Mouse (Mus musculus): ENCODE data around the gene Rnf187. TPM values are rescaled to one million over a fixed set of nuclear protein-coding genes. Genes with fewer than 3 reads are reported as not detected.

The Rnf187 gene
- polyA plus RNA-seq, 1 experiment from 2014 or later: 431 TPM

DNA sequence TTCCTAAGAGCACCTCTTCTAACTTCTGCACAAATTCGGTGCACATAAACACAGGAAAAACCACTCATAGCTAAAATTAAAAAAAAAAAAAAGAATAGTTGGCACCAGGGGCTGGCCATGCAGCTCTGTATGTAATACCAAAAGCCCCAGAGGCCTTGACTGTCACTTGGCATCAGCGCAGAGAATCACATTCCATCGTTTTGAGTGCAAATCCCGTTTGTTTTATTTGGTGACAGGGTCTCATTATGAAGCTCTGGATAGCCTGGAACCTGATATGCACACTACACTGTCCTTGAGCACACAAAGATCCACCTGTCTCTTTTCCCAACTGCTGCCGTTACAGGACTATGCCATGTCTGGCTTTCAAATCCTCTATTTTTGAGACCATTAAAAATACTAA, 12.5 kb upstream of the Rnf187 start:
- 71% methylated on average over 5 of the region's 5 CpGs for WGBS
- no peak for ATAC-seq (ENCODE audit: low FRiP score)
- peak overlapping the region; percentile 53; the same call in 1 of the 2 replicates for H3K27ac ChIP-seq
- H3K27me3 ChIP-seq: no peaks in the 10 kb centered on the region
- no peaks in the 10 kb centered on the region for H3K36me3 ChIP-seq (replicated peaks)
- H3K4me1 ChIP-seq: peaks cover 38% of the 10 kb centered on the region
- H3K4me2 ChIP-seq: no peak overlapping the region
- H3K9me3 ChIP-seq: no peaks in the 10 kb centered on the region
- H3K4me3 ChIP-seq (replicated peaks): no peak overlapping the region
- H3K9ac ChIP-seq: no peak overlapping the region

DNA sequence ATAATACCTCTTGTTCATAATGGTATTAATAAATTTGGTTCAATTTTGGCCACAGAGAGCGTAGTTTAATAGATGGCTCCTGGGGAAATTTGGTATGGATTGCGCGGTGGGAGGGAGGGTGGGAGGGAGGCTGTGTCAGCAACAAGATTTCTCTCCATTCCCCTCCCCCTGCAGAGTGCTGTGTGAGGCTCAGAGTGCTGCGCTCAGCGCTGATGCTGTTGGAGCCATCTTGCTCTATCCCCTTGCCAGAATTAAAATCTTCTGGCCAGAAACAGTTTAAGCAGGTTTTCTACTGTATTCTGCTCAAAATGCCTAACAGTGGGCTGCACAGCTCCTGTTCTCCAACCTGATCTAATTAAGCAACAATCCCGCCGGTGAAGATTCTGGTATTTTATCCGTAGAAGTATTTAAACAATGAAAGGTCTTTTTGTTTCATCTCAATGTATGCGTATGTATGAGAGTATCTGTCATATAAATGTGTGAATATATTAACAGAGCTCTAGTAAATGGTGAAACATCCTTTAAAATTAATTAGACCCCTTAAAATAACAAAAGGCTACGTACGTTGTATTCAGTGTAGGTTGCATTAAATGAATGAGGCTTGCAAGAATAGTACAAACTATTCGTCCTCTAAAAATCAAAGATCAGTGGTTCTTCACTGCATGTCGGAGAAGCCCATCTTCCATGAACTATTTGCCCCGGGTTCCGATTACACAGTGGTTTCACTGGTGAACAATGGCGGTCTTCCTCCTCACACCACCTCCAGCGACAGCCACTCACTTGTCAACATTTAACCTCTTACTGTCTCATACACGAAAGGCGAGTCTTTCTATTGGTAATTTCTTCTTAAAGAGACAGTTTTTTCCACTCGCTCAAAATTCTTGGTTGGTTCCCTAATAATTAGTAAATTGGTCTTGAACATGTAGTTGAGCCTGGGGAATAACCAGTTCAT, 11.0 kb upstream of the Rnf187 start:
- Histone ChIP-seq H3K9ac (peak overlapping the region; percentile 91), H3K4me3 (replicated peaks) (peak overlapping the region; percentile 64), H3K27ac (peak overlapping the region; percentile 99), H3K4me1 (peaks cover 35% of the 10 kb centered on the region), H3K36me3 (replicated peaks) (no peaks in the 10 kb centered on the region), H3K27me3 (no peaks in the 10 kb centered on the region), H3K9me3 (no peaks in the 10 kb centered on the region), H3K4me2 (peak overlapping the region; percentile 60)
- 2% methylated on average over 20 of the region's 20 CpGs for WGBS
- peak; percentile 47 for ATAC-seq (ENCODE audit: low FRiP score)

DNA sequence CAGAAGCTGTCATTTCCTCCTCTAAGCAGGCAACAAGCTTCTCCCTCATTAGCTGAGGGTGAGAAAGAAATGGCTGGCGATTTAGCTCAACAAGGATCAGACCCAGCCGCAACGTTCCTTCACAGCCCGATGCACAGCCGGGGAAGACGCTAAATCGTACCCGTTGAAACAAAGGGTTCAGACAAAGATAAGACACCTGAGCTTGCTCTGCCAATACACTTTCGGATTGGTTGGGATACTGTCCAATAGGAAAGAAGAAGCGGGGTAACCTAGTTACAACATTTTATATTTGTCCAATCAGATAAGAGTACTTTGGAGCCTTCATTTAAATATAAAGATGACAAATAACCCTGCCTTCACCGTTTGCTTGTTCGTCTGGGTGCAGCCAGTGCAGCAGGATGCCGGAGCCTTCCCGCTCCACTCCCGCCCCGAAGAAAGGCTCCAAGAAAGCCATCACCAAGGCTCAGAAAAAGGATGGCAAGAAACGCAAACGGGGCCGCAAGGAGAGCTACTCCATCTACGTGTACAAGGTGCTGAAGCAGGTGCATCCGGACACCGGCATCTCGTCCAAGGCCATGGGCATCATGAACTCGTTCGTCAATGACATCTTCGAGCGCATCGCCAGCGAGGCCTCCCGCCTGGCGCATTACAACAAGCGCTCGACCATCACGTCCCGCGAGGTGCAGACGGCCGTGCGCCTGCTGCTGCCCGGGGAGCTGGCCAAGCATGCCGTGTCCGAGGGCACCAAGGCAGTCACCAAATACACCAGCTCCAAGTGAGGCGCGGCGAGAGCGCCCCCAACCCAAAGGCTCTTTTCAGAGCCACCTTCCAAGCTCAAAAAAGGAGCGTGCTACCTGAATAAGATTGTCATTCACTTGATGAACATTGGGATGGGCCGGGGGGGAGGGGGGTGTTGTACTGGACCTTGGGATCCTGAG, 10.1 kb upstream of the Rnf187 start, which contains the start of gene Hist3h2ba:
TSS of gene Hist3h2ba (plus strand) at position 379 of the 938 bp plus-strand sequence.
- under 1% methylated on average over 48 of the region's 48 CpGs for WGBS
- Histone ChIP-seq H3K9ac (peak within 1 kb of the TSS; percentile 91), H3K9me3 (no peaks in the 10 kb centered on the region), H3K36me3 (replicated peaks) (no peaks in the 10 kb centered on the region), H3K27me3 (peaks cover under 1% of the 10 kb centered on the region; the same call in 1 of the 2 replicates), H3K4me3 (replicated peaks) (peak within 1 kb of the TSS; percentile 64), H3K4me1 (peaks cover 35% of the 10 kb centered on the region), H3K4me2 (peak within 1 kb of the TSS; percentile 71), H3K27ac (peak within 1 kb of the TSS; percentile 99)
- peak; percentile 91 for ATAC-seq (ENCODE audit: low FRiP score)

DNA sequence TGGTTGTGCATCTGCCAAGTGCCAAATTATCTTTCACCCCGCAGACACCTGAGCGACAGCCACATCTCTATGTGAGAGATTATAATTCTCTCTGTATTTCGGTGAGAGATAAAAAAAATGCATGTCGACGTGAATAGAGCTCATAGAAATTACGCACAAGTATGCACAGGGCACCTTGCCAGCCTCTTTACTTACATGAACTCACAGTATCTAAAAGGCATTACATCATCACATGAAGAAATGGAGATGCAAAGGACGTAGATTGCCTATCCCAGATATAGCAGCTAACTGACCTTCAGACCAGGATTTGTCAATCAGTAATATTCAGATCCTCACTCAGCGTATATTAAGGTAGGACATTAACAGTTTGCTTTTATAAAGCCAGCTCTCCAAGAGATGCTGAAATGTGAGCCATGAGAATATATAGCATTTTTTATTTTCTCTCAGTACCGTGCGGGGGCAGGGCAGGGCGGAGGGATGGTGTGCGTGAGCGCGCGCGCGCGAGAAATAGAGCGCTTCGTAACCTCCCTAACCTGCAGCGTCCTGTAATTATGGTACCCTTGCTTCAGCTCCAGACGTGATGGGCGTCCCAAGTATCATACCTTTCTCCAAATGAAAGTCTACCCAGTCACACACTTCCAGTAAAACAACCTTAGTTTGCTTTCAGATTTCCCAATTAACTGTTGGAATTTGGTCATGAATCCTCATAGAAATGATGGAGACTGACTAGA, 9.2 kb upstream of the Rnf187 start:
- Histone ChIP-seq H3K27me3 (peaks cover 7% of the 10 kb centered on the region; the same call in 1 of the 2 replicates), H3K9me3 (no peaks in the 10 kb centered on the region), H3K4me3 (replicated peaks) (peak overlapping the region; percentile 64), H3K4me1 (peaks cover 28% of the 10 kb centered on the region), H3K9ac (peak overlapping the region; percentile 68), H3K36me3 (replicated peaks) (no peaks in the 10 kb centered on the region), H3K27ac (peak overlapping the region; percentile 99), H3K4me2 (peak overlapping the region; percentile 71)
- ATAC-seq (ENCODE audit: low FRiP score): peak; percentile 61
- 13% methylated on average over 23 of the region's 23 CpGs for WGBS

DNA sequence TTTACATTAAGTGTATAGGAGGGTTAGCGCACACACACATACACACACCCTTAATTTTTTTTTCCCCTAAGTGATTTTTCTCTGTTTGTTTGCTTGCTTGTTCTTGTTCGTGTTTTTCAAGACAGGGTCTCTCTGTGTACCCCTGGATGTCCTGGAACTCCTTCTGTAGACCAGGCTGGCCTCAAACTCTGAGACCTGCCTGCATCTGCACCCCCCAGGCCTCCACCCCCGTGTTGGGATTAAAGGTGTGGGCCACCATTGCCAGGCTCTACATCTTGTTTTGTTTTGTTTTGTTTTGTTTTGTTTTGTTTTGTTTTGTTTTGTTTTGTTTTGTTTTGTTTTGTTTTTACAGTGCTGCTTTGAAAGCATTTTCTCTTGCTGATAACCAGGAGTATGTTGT, 8.6 kb upstream of the Rnf187 start:
- Histone ChIP-seq H3K9me3 (no peaks in the 10 kb centered on the region), H3K36me3 (replicated peaks) (no peaks in the 10 kb centered on the region), H3K27me3 (peaks cover 7% of the 10 kb centered on the region; the same call in 1 of the 2 replicates), H3K4me1 (peaks cover 25% of the 10 kb centered on the region), H3K4me2 (peak overlapping the region; percentile 71), H3K9ac (peak overlapping the region; percentile 68; the same call in 1 of the 2 replicates), H3K4me3 (replicated peaks) (no peak overlapping the region), H3K27ac (peak overlapping the region; percentile 99)
- 80% methylated on average over 3 of the region's 3 CpGs for WGBS
- ATAC-seq (ENCODE audit: low FRiP score): no peak

DNA sequence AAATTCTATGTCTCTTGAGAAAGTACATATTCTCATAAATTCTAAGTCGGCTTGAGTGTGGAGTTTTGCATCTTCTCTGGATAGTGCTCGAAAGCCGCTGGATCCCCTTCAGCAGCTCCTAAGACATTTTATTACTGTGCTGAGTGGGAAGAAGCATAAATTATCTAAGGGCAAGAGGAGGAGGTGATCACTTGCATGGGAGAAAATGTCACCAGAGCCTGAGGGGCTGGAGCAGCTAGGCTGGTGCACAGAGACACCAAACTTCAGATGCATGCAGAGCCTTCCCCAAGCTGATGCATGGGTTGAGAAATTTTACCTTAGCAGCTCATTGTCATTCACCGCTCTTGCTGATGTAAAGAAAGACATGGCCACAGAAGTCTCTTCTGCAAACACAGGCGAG, 5.4 kb upstream of the Rnf187 start:
- Histone ChIP-seq H3K9me3 (no peaks in the 10 kb centered on the region), H3K4me1 (peaks cover 16% of the 10 kb centered on the region), H3K27ac (no peak overlapping the region), H3K9ac (no peak overlapping the region), H3K4me3 (replicated peaks) (no peak overlapping the region), H3K27me3 (peaks cover 7% of the 10 kb centered on the region; the same call in 1 of the 2 replicates), H3K36me3 (replicated peaks) (no peaks in the 10 kb centered on the region), H3K4me2 (no peak overlapping the region)
- ATAC-seq (ENCODE audit: low FRiP score): no peak
- 81% methylated on average over 5 of the region's 5 CpGs for WGBS

DNA sequence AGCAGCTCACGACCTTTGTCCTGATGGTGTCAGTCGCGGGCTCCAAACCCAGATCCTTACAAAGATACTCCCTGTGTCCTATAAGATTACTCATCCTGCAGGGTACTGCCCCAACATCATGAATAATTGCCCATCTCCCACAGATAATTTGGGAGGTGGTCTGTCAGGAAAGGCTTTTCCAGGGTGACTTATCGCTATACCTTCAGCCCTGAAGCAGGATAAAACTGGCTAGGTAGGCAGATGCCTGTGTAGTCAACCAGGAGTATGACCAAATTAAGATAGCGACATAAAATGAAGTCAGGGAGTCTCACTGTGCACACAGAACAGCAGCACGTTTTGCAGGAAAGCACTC, 348 bp upstream of the Rnf187 start:
- H3K4me3 ChIP-seq (replicated peaks): peak overlapping the region; percentile 98
- H3K4me1 ChIP-seq: peaks cover 29% of the 10 kb centered on the region
- H3K27me3 ChIP-seq: peaks cover 7% of the 10 kb centered on the region; the same call in 1 of the 2 replicates
- no peak for ATAC-seq (ENCODE audit: low FRiP score)
- peak overlapping the region; percentile 97 for H3K27ac ChIP-seq
- no peaks in the 10 kb centered on the region for H3K9me3 ChIP-seq
- peak overlapping the region; percentile 99 for H3K9ac ChIP-seq
- WGBS: 14% methylated on average over 6 of the region's 6 CpGs
- H3K4me2 ChIP-seq: peak overlapping the region; percentile 84
- peaks cover 24% of the 10 kb centered on the region for H3K36me3 ChIP-seq (replicated peaks)

DNA sequence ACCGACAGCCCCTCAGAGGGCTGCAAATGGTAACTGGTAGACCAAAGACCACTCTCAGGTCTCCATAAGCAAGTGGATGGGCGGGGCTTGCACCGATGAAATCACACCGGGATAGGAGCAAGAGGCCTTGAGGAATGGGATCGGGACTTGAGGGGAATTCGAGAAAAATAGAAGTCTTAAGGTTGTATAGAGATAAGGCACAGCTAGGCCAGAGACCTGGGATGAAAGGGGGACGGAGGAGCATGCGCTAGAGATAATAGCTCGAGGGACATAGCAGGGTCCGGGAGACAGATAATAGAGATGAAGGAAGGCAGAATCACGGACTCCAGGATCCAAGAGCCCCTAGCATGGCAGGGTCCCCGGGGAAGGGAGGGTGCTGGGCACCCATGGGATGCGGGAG, 807 bp downstream of the Rnf187 start:
- ATAC-seq (ENCODE audit: low FRiP score): peak; percentile 17
- peak overlapping the region; percentile 84 for H3K4me2 ChIP-seq
- peaks cover 36% of the 10 kb centered on the region for H3K36me3 ChIP-seq (replicated peaks)
- H3K9me3 ChIP-seq: no peaks in the 10 kb centered on the region
- 0% methylated on average over 13 of the region's 13 CpGs for WGBS
- H3K4me3 ChIP-seq (replicated peaks): peak overlapping the region; percentile 98
- peak overlapping the region; percentile 99 for H3K9ac ChIP-seq
- H3K27me3 ChIP-seq: no peaks in the 10 kb centered on the region
- peaks cover 29% of the 10 kb centered on the region for H3K4me1 ChIP-seq
- peak overlapping the region; percentile 97 for H3K27ac ChIP-seq

DNA sequence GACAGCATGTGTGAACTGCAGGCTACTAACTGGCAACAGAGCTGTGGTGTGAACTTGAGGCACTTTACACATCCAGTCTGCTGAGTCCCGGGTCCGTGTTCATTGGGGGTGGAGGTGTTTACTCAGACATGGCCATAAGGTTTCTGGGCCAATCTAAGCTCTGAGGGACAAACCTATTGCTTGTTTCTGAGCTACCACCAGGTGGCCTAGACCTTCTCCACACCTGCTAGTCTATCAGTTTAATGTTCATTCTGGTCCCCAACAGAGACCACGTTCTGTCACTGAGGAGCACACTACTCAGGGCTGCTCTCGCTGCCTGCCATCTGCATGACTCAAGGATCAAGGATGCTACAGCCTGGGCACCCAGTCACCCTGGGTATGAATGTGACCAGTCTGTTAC, 7.1 kb downstream of the Rnf187 start:
- ATAC-seq (ENCODE audit: low FRiP score): no peak
- Histone ChIP-seq H3K27ac (no peak overlapping the region), H3K4me2 (no peak overlapping the region), H3K36me3 (replicated peaks) (peaks cover 54% of the 10 kb centered on the region), H3K9me3 (no peaks in the 10 kb centered on the region), H3K27me3 (no peaks in the 10 kb centered on the region), H3K4me3 (replicated peaks) (no peak overlapping the region), H3K9ac (no peak overlapping the region), H3K4me1 (peaks cover 17% of the 10 kb centered on the region)
- 87% methylated on average over 4 of the region's 4 CpGs for WGBS

DNA sequence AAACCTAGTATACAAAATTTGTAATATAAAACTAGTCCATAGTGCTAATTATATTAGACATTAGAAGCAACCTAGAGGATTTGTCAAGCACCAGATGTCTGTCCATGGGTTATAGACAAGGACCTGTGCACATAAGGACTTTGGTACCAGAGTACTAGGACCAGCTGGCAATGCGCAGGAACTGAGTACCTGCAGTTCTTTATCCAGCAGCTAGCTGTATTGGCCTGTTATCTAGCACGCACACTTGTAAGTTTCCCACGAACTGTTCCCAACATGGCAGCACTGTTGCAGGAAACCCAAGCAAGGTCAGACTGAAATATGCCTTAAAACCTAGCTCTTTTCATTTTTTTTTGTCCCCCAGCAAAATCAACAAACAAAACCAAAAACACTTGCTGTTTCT, 8.5 kb downstream of the Rnf187 start:
- no peak overlapping the region for H3K4me3 ChIP-seq (replicated peaks)
- H3K27ac ChIP-seq: no peak overlapping the region
- H3K9ac ChIP-seq: no peak overlapping the region
- H3K9me3 ChIP-seq: no peaks in the 10 kb centered on the region
- WGBS: 93% methylated on average over 3 of the region's 3 CpGs
- no peak for ATAC-seq (ENCODE audit: low FRiP score)
- peaks cover 44% of the 10 kb centered on the region for H3K36me3 ChIP-seq (replicated peaks)
- no peak overlapping the region for H3K4me2 ChIP-seq
- no peaks in the 10 kb centered on the region for H3K27me3 ChIP-seq
- 0 out of 2 replicates have a peak, but pooled peaks cover 8% of the 10 kb centered on the region for H3K4me1 ChIP-seq

DNA sequence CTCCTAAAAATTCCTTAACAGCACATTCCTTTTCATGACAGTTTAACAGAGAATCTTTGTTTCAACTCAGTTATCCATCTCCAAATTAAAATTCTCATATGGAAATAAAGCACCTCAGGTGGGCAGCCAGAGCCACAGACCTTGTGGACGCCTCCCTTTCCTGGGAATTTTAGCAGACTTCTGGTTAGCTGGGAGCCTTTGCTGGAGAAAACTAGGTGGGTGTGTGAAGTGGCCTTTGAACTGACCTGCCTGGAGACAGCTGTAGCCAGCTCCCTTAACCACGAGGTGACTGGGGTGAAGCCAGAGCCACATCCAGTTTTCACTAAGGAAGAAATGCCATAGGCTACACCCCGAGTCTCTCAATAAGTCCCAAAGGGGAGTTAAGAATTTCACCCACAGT, 9.1 kb downstream of the Rnf187 start:
- Histone ChIP-seq H3K4me3 (replicated peaks) (no peak overlapping the region), H3K4me1 (0 out of 2 replicates have a peak, but pooled peaks cover 8% of the 10 kb centered on the region), H3K9ac (no peak overlapping the region), H3K9me3 (no peaks in the 10 kb centered on the region), H3K36me3 (replicated peaks) (peaks cover 40% of the 10 kb centered on the region), H3K27ac (no peak overlapping the region), H3K27me3 (no peaks in the 10 kb centered on the region), H3K4me2 (no peak overlapping the region)
- ATAC-seq (ENCODE audit: low FRiP score): no peak
- WGBS: 66% methylated on average over 3 of the region's 3 CpGs
